Mouse (Mus musculus) embryo, embryonic 9.5 days (tissue): Measurements from ENCODE around the gene Hsd3b6.
"Not testable (repeated sequence)": the region's sequence is repeated elsewhere in the genome, so short reads cannot be mapped to it uniquely, and the experiment has no call there.

Source experiments
- DNase-seq: peaks from one replicate; pipeline ENCODE4 v3.0.0-alpha.2; 2017; ENCODE audit errors: extremely low spot score

Hsd3b6 gene

GRCm38 (mm10) chr3:98814101-98814670 lies at the start of gene Hsd3b6:
TSS of gene Hsd3b6 (minus strand) at chr3:98814443.
- DNase-seq: no peak

- no peak for DNase-seq
These were observed 48.6 kb upstream of the Hsd3b6 start for GRCm38 (mm10) chr3:98862800-98863199.

- no peak for DNase-seq
These were observed 45.3 kb upstream of the Hsd3b6 start, which contains the start of gene Hsd3b1 for GRCm38 (mm10) chr3:98859576-98859975. TSS of gene Hsd3b1 (minus strand) at chr3:98859794.

- DNase-seq: no peak
These were observed 43.8 kb upstream of the Hsd3b6 start for GRCm38 (mm10) chr3:98858051-98858450.

- no peak for DNase-seq
These were observed 42.6 kb upstream of the Hsd3b6 start for GRCm38 (mm10) chr3:98856892-98857291.

- DNase-seq: no peak
These were observed 40.9 kb upstream of the Hsd3b6 start for GRCm38 (mm10) chr3:98855160-98855559.

GRCm38 (mm10) chr3:98853685-98854084 lies 39.4 kb upstream of the Hsd3b6 start:
- no peak for DNase-seq

GRCm38 (mm10) chr3:98853051-98853450 lies 38.8 kb upstream of the Hsd3b6 start:
- DNase-seq: no peak

GRCm38 (mm10) chr3:98852631-98853030 lies 38.4 kb upstream of the Hsd3b6 start:
- no peak for DNase-seq

GRCm38 (mm10) chr3:98851853-98852252 lies 37.6 kb upstream of the Hsd3b6 start:
- DNase-seq: no peak

- no peak for DNase-seq
These were observed 36.0 kb upstream of the Hsd3b6 start for GRCm38 (mm10) chr3:98850262-98850661.

- no peak for DNase-seq
These were observed 34.7 kb upstream of the Hsd3b6 start for GRCm38 (mm10) chr3:98848898-98849297.

GRCm38 (mm10) chr3:98812653-98813052 lies 1.6 kb downstream of the Hsd3b6 start:
- DNase-seq: not testable (repeated sequence)

GRCm38 (mm10) chr3:98805032-98805431 lies 9.2 kb downstream of the Hsd3b6 start:
- not testable (repeated sequence) for DNase-seq

- DNase-seq: no peak
These were observed 27.7 kb downstream of the Hsd3b6 start for GRCm38 (mm10) chr3:98786551-98786950.

- DNase-seq: no peak
These were observed 31.9 kb downstream of the Hsd3b6 start for GRCm38 (mm10) chr3:98782181-98782868.

GRCm38 (mm10) chr3:98780921-98781320 lies 33.3 kb downstream of the Hsd3b6 start:
- no peak for DNase-seq

- DNase-seq: no peak
These were observed 50.1 kb downstream of the Hsd3b6 start for GRCm38 (mm10) chr3:98764155-98764554.

- DNase-seq: no peak
These were observed 57.4 kb downstream of the Hsd3b6 start for GRCm38 (mm10) chr3:98756836-98757235.
